Mouse (Mus musculus): ENCODE results near the gene Tor1b. TPM values are rescaled to one million over a fixed set of nuclear protein-coding genes. Genes with fewer than 3 reads are reported as not detected.
"Not testable (repeated sequence)": the region's sequence is repeated elsewhere in the genome, so short reads cannot be mapped to it uniquely, and the experiment has no call there.

Gene Tor1b
- polyA plus RNA-seq, 1 experiment from 2014 or later = 38.6 TPM

GRCm38 (mm10) chr2:30918780-30919329 lies 33.9 kb upstream of the Tor1b start:
- Histone ChIP-seq H3K27ac (peak overlapping the region; percentile 31; the same call in 1 of the 2 replicates), H3K36me3 (no peaks in the 10 kb centered on the region), H3K4me3 (no peak overlapping the region), H3K9me3 (no peaks in the 10 kb centered on the region), H3K9ac (no peak overlapping the region), H3K4me2 (no peak overlapping the region), H3K27me3 (no peaks in the 10 kb centered on the region), H3K4me1 (peaks cover 30% of the 10 kb centered on the region)
- WGBS = 31% methylated on average over 8 of the region's 8 CpGs
- ATAC-seq (ENCODE audit: borderline replicate concordance, extremely low read depth, low FRiP score, low TSS enrichment) = peak; percentile 44; the same call in 1 of the 2 replicates

DNA sequence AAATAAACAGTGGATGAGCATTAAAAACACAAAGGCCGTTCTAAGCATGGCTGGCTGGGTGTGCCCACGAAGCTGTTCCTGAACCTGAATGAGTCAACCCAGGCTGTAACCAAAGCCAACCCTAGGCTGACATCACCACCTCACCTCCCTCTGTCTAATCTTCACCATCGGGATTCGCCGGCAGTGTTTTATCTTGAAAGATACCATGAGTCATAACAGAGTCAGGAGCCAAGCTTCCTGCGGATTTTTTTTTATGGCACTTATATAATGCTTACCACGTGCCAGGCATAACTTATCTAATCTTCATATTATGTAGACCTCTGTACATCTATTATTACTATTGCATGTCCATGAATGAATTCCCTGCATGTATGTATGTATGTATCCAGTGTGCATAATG lies 32.5 kb upstream of the Tor1b start:
- H3K27me3 ChIP-seq = no peaks in the 10 kb centered on the region
- no peak overlapping the region for H3K4me2 ChIP-seq
- no peaks in the 10 kb centered on the region for H3K9me3 ChIP-seq
- no peaks in the 10 kb centered on the region for H3K36me3 ChIP-seq
- ATAC-seq (ENCODE audit: borderline replicate concordance, extremely low read depth, low FRiP score, low TSS enrichment) = no peak
- H3K9ac ChIP-seq = no peak overlapping the region
- no peak overlapping the region for H3K4me3 ChIP-seq
- no peak overlapping the region for H3K27ac ChIP-seq
- WGBS = 29% methylated on average over 7 of the region's 7 CpGs
- H3K4me1 ChIP-seq = peaks cover 30% of the 10 kb centered on the region

- no peak for ATAC-seq (ENCODE audit: borderline replicate concordance, extremely low read depth, low FRiP score, low TSS enrichment)
- 78% methylated on average over 3 of the region's 3 CpGs for WGBS
- Histone ChIP-seq H3K4me2 (no peak overlapping the region), H3K9me3 (no peaks in the 10 kb centered on the region), H3K4me1 (peaks cover 47% of the 10 kb centered on the region), H3K9ac (no peak overlapping the region), H3K36me3 (no peaks in the 10 kb centered on the region), H3K4me3 (no peak overlapping the region), H3K27me3 (no peaks in the 10 kb centered on the region), H3K27ac (no peak overlapping the region)
Measured at GRCm38 (mm10) chr2:30923099-30923498, 29.7 kb upstream of the Tor1b start.

GRCm38 (mm10) chr2:30925181-30925580 lies 27.6 kb upstream of the Tor1b start:
- H3K9ac ChIP-seq = no peak overlapping the region
- 73% methylated on average over 4 of the region's 4 CpGs for WGBS
- H3K36me3 ChIP-seq = no peaks in the 10 kb centered on the region
- peak overlapping the region; percentile 94; the same call in 1 of the 2 replicates for H3K27ac ChIP-seq
- no peaks in the 10 kb centered on the region for H3K9me3 ChIP-seq
- H3K4me1 ChIP-seq = peaks cover 46% of the 10 kb centered on the region
- H3K27me3 ChIP-seq = no peaks in the 10 kb centered on the region
- no peak for ATAC-seq (ENCODE audit: borderline replicate concordance, extremely low read depth, low FRiP score, low TSS enrichment)
- no peak overlapping the region for H3K4me3 ChIP-seq
- no peak overlapping the region for H3K4me2 ChIP-seq

GRCm38 (mm10) chr2:30926381-30926780 lies 26.4 kb upstream of the Tor1b start:
- H3K4me2 ChIP-seq = 0 out of 2 replicates have a peak overlapping the region, but pooled peaks have one; percentile 24
- WGBS = 38% methylated on average over 4 of the region's 4 CpGs
- H3K9me3 ChIP-seq = no peaks in the 10 kb centered on the region
- no peak overlapping the region for H3K9ac ChIP-seq
- H3K27me3 ChIP-seq = no peaks in the 10 kb centered on the region
- no peaks in the 10 kb centered on the region for H3K36me3 ChIP-seq
- peak overlapping the region; percentile 94 for H3K27ac ChIP-seq
- 0 out of 2 replicates have a peak, but pooled peaks have one; percentile 13 for ATAC-seq (ENCODE audit: borderline replicate concordance, extremely low read depth, low FRiP score, low TSS enrichment)
- no peak overlapping the region for H3K4me3 ChIP-seq
- peaks cover 42% of the 10 kb centered on the region for H3K4me1 ChIP-seq

DNA sequence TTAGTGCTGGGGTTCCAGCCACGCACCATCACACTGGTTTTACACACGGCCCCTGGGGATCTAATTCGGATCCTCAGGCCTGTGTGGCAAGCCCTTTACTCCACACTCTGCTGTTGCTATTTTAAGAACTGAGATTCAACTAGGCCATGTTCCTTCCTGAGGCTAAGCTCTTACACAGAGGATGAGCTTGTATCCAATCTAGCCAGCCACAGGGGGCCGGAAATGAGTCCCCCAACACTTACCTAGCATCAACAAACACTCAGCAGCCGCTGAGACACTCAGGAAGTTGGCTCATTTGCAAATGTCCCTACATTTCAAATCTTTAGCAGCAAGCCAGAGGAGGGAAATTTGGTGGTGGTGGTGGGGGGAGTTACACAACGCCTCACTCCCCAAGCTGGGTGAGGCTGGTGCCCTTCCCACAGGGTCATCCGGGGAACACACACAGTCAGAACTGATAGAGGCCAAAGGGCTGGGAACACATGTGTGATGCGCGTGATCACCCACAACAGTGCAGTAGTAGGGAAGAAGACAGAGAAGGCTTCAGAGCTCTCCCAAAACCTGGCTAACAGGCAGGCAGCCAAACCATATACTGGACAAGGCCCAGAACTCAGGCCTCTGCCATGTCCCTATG lies 25.5 kb upstream of the Tor1b start:
- H3K27me3 ChIP-seq = no peaks in the 10 kb centered on the region
- no peaks in the 10 kb centered on the region for H3K36me3 ChIP-seq
- H3K9me3 ChIP-seq = no peaks in the 10 kb centered on the region
- H3K27ac ChIP-seq = peak overlapping the region; percentile 94
- no peak overlapping the region for H3K9ac ChIP-seq
- 24% methylated on average over 9 of the region's 9 CpGs for WGBS
- peak overlapping the region; percentile 24 for H3K4me2 ChIP-seq
- no peak overlapping the region for H3K4me3 ChIP-seq
- ATAC-seq (ENCODE audit: borderline replicate concordance, extremely low read depth, low FRiP score, low TSS enrichment) = peak; percentile 81
- peaks cover 42% of the 10 kb centered on the region for H3K4me1 ChIP-seq

DNA sequence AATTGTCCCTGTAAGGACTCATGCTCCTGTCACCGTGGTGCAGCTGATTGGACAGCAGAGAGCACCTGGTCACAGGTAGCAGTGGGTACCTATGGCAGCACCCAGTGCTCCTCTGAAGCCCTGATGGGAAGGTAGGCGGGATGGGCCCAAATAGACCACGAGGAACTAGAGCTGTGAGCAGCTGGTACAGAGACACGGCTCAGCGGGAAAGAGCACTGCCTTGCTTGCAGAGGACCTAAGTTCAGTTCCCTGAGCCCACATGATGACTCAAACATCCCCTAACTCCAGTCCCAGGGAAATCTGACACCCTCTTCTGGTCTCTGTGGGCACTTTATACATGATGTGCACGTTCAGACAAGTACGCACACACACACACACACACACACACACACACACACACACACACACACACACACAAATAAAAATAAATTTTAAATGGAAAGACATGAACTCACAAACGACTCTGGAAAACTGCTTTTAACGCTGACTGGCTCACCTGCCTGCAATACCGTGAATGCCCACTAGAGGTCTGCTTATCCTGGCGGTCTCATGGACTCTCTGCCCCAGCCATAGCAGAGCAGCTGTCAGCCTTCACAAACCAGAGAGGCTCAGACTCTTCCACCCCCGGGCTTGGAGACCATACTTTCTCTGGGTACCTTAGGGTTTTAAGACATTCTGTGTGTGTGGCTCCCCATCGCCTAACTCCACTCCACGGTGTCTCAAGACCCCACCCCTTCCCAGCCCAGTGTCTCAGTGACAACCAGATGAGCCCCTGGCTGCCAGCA lies 24.7 kb upstream of the Tor1b start:
- no peaks in the 10 kb centered on the region for H3K27me3 ChIP-seq
- H3K4me3 ChIP-seq = no peak overlapping the region
- H3K9me3 ChIP-seq = no peaks in the 10 kb centered on the region
- H3K4me2 ChIP-seq = no peak overlapping the region; the same call in 1 of the 2 replicates
- no peaks in the 10 kb centered on the region for H3K36me3 ChIP-seq
- 19% methylated on average over 14 of the region's 14 CpGs for WGBS
- peak overlapping the region; percentile 94 for H3K27ac ChIP-seq
- peak; percentile 30; the same call in 1 of the 2 replicates for ATAC-seq (ENCODE audit: borderline replicate concordance, extremely low read depth, low FRiP score, low TSS enrichment)
- peaks cover 42% of the 10 kb centered on the region for H3K4me1 ChIP-seq
- H3K9ac ChIP-seq = no peak overlapping the region

- Histone ChIP-seq H3K4me2 (peak overlapping the region; percentile 68), H3K36me3 (no peaks in the 10 kb centered on the region), H3K4me1 (peaks cover 42% of the 10 kb centered on the region), H3K9ac (no peak overlapping the region), H3K27me3 (no peaks in the 10 kb centered on the region), H3K27ac (peak overlapping the region; percentile 43; the same call in 1 of the 2 replicates), H3K4me3 (peak overlapping the region; percentile 32), H3K9me3 (no peaks in the 10 kb centered on the region)
- no peak; the same call in 1 of the 2 replicates for ATAC-seq (ENCODE audit: borderline replicate concordance, extremely low read depth, low FRiP score, low TSS enrichment)
- WGBS = 31% methylated on average over 12 of the region's 12 CpGs
Measured at GRCm38 (mm10) chr2:30928893-30929482, 23.8 kb upstream of the Tor1b start.

DNA sequence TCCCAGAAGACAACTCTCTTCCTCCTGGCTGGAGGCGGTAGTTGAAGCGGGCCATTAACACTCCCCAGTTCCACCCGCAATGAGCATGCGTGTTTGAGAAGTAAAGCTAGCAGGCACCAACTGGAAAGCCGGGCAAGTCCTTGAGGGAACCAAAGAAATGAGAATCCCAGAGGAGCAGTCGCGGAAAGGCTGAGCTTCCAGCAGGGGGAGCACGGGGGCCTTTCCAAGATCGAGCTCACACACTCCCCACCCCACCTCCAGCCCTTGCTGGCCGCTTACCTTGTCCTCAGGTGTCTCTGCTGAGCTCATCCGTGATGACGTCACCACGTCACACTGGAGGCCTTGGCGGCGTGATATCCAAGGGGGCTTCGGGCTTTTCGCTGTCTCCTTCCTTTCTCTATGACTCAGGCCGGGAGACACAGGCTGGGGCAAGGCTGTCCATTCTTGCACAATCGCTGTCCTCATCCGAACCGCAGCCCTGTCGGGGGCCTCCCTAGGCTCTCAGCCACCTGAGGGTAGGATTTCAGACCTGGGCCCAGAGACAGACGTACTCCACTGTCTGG lies 23.2 kb upstream of the Tor1b start, which contains the start of gene Ptges:
Ptges (minus strand) TSS at position 381 of the 563 bp plus-strand sequence.
- Histone ChIP-seq H3K4me3 (peak within 1 kb of the TSS; percentile 32), H3K27ac (peak within 1 kb of the TSS; percentile 94; the same call in 1 of the 2 replicates), H3K9ac (peak within 1 kb of the TSS; percentile 23; the same call in 1 of the 2 replicates), H3K27me3 (no peaks in the 10 kb centered on the region), H3K9me3 (no peaks in the 10 kb centered on the region), H3K4me1 (peaks cover 42% of the 10 kb centered on the region), H3K36me3 (no peaks in the 10 kb centered on the region), H3K4me2 (peak within 1 kb of the TSS; percentile 68)
- WGBS = 2% methylated on average over 23 of the region's 23 CpGs
- 0 out of 2 replicates have a peak, but pooled peaks have one; percentile 9 for ATAC-seq (ENCODE audit: borderline replicate concordance, extremely low read depth, low FRiP score, low TSS enrichment)

GRCm38 (mm10) chr2:30930846-30931245 lies 21.9 kb upstream of the Tor1b start:
- not testable (repeated sequence) for H3K4me2 ChIP-seq; ATAC-seq (ENCODE audit: borderline replicate concordance, extremely low read depth, low FRiP score, low TSS enrichment); H3K27ac ChIP-seq; H3K36me3 ChIP-seq; H3K9ac ChIP-seq; H3K4me3 ChIP-seq; H3K27me3 ChIP-seq; H3K9me3 ChIP-seq
- 74% methylated on average over 2 of the region's 2 CpGs for WGBS
- peaks cover 39% of the 10 kb centered on the region for H3K4me1 ChIP-seq

DNA sequence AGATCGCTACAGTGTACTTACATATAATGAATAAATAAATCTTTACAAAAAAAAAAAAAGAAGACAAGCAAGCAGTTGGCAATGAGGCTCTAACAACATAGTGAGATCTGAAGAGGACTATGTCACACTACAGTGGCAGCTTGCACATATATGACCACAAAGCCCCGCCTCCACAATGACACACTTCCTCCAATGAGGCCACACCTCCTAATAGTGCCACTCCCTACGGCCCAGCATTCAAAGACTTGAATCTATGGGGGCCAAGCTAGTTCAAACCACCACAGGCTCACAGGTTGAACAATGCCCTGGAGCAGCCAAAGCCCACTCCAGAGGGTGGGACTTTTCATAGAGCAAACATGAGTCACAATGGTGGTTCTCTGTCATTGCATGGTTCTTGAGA lies 20.8 kb upstream of the Tor1b start:
- H3K27ac ChIP-seq = no peak overlapping the region; the same call in 1 of the 2 replicates
- no peak overlapping the region for H3K4me2 ChIP-seq
- no peaks in the 10 kb centered on the region for H3K36me3 ChIP-seq
- H3K4me3 ChIP-seq = no peak overlapping the region
- H3K9ac ChIP-seq = no peak overlapping the region
- 81% methylated on average over 3 of the region's 3 CpGs for WGBS
- ATAC-seq (ENCODE audit: borderline replicate concordance, extremely low read depth, low FRiP score, low TSS enrichment) = no peak
- H3K4me1 ChIP-seq = peaks cover 29% of the 10 kb centered on the region
- no peaks in the 10 kb centered on the region for H3K27me3 ChIP-seq
- H3K9me3 ChIP-seq = no peaks in the 10 kb centered on the region
